Mouse (Mus musculus): ENCODE measurements around the gene Cbl. TPM values are rescaled to one million over a fixed set of nuclear protein-coding genes. Genes with fewer than 3 reads are reported as not detected.

The Cbl gene
- polyA plus RNA-seq, 1 experiment = 11.6 TPM

GRCm38 (mm10) chr9:44225993-44226392 is 7.9 kb downstream of the Cbl start:
- H3K27ac ChIP-seq (replicated peaks; ENCODE audit: low read depth, low read length) = no peak overlapping the region
- H3K4me3 ChIP-seq (ENCODE audit: insufficient read depth, low read depth, low read length) = no peak overlapping the region

DNA sequence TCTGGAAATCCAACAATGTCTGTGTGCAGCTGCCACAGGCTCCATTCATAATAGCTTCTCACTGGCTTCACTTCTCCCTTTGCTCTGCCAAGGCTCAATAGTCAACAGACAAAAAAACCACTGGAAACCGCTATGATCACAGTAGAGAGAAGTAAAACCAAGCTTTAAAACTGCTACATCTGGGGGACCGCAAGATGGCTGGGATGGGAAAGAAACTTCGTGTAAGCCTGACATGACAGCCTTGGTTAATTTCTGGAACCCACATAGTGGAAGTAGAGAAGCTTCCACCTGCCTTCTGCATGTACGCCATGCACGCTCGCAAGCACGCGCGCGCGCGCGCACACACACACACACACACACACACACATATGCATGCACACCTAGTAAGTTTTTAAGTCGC is 20.3 kb downstream of the Cbl start:
- Histone ChIP-seq H3K4me3 (ENCODE audit: insufficient read depth, low read depth, low read length) (no peak overlapping the region), H3K27ac (replicated peaks; ENCODE audit: low read depth, low read length) (no peak overlapping the region), H3K4me1 (ENCODE audit: control insufficient read depth, insufficient read depth, insufficient read length, low read length) (0 out of 2 replicates have a peak, but pooled peaks cover 2% of the 10 kb centered on the region)

More at GRCm38 (mm10) chr9:44225993-44226392, 7.9 kb downstream of the Cbl start:
- peaks cover 9% of the 10 kb centered on the region for H3K4me1 ChIP-seq (ENCODE audit: control insufficient read depth, insufficient read depth, insufficient read length, low read length)

GRCm38 (mm10) chr9:44212406-44212805 is 21.4 kb downstream of the Cbl start:
- H3K4me1 ChIP-seq (ENCODE audit: control insufficient read depth, insufficient read depth, insufficient read length, low read length) = 0 out of 2 replicates have a peak, but pooled peaks cover 2% of the 10 kb centered on the region
- no peak overlapping the region for H3K4me3 ChIP-seq (ENCODE audit: insufficient read depth, low read depth, low read length)
- H3K27ac ChIP-seq (replicated peaks; ENCODE audit: low read depth, low read length) = no peak overlapping the region

GRCm38 (mm10) chr9:44209416-44209815 is 24.4 kb downstream of the Cbl start:
- H3K27ac ChIP-seq (replicated peaks; ENCODE audit: low read depth, low read length) = no peak overlapping the region
- H3K4me1 ChIP-seq (ENCODE audit: control insufficient read depth, insufficient read depth, insufficient read length, low read length) = peaks cover 7% of the 10 kb centered on the region; the same call in 1 of the 2 replicates
- H3K4me3 ChIP-seq (ENCODE audit: insufficient read depth, low read depth, low read length) = no peak overlapping the region

GRCm38 (mm10) chr9:44207840-44208239 is 26.0 kb downstream of the Cbl start:
- Histone ChIP-seq H3K4me1 (ENCODE audit: control insufficient read depth, insufficient read depth, insufficient read length, low read length) (peaks cover 7% of the 10 kb centered on the region; the same call in 1 of the 2 replicates), H3K27ac (replicated peaks; ENCODE audit: low read depth, low read length) (no peak overlapping the region), H3K4me3 (ENCODE audit: insufficient read depth, low read depth, low read length) (no peak overlapping the region)

GRCm38 (mm10) chr9:44200458-44200857 is 33.4 kb downstream of the Cbl start:
- H3K4me3 ChIP-seq (ENCODE audit: insufficient read depth, low read depth, low read length) = no peak overlapping the region
- H3K27ac ChIP-seq (replicated peaks; ENCODE audit: low read depth, low read length) = no peak overlapping the region
- H3K4me1 ChIP-seq (ENCODE audit: control insufficient read depth, insufficient read depth, insufficient read length, low read length) = 0 out of 2 replicates have a peak, but pooled peaks cover 2% of the 10 kb centered on the region

DNA sequence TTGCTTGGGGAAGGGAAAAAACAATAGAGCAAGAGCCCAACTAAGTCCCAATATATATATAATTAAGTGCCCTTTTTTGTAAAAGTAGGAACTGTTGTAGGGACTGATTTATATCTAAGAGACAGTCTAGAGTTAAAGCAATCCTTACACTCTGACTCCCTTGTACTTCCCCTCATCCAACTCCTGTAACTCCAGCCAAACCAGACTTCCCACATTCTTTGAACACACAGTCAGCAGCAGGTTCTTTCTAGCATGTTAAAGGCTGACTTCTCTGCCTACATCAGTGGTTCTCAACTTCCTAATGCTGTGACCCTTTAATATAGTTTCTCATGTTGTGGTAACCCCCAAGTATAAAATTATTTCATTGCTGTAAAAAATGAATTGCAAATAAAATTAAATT is 34.3 kb downstream of the Cbl start:
- 0 out of 2 replicates have a peak, but pooled peaks cover 2% of the 10 kb centered on the region for H3K4me1 ChIP-seq (ENCODE audit: control insufficient read depth, insufficient read depth, insufficient read length, low read length)
- H3K4me3 ChIP-seq (ENCODE audit: insufficient read depth, low read depth, low read length) = no peak overlapping the region
- no peak overlapping the region for H3K27ac ChIP-seq (replicated peaks; ENCODE audit: low read depth, low read length)

GRCm38 (mm10) chr9:44199166-44199565 is 34.7 kb downstream of the Cbl start:
- Histone ChIP-seq H3K27ac (replicated peaks; ENCODE audit: low read depth, low read length) (no peak overlapping the region), H3K4me3 (ENCODE audit: insufficient read depth, low read depth, low read length) (no peak overlapping the region), H3K4me1 (ENCODE audit: control insufficient read depth, insufficient read depth, insufficient read length, low read length) (no peaks in the 10 kb centered on the region)

GRCm38 (mm10) chr9:44196354-44196753 is 37.5 kb downstream of the Cbl start:
- Histone ChIP-seq H3K4me3 (ENCODE audit: insufficient read depth, low read depth, low read length) (no peak overlapping the region), H3K27ac (replicated peaks; ENCODE audit: low read depth, low read length) (no peak overlapping the region; the same call in 1 of the 2 replicates), H3K4me1 (ENCODE audit: control insufficient read depth, insufficient read depth, insufficient read length, low read length) (0 out of 2 replicates have a peak, but pooled peaks cover 2% of the 10 kb centered on the region)

GRCm38 (mm10) chr9:44194000-44194399 is 39.8 kb downstream of the Cbl start:
- no peak overlapping the region for H3K4me3 ChIP-seq (ENCODE audit: insufficient read depth, low read depth, low read length)
- H3K27ac ChIP-seq (replicated peaks; ENCODE audit: low read depth, low read length) = no peak overlapping the region
- 0 out of 2 replicates have a peak, but pooled peaks cover 2% of the 10 kb centered on the region for H3K4me1 ChIP-seq (ENCODE audit: control insufficient read depth, insufficient read depth, insufficient read length, low read length)

GRCm38 (mm10) chr9:44192794-44193193 is 41.1 kb downstream of the Cbl start:
- Histone ChIP-seq H3K27ac (replicated peaks; ENCODE audit: low read depth, low read length) (no peak overlapping the region), H3K4me1 (ENCODE audit: control insufficient read depth, insufficient read depth, insufficient read length, low read length) (peaks cover 5% of the 10 kb centered on the region; the same call in 1 of the 2 replicates), H3K4me3 (ENCODE audit: insufficient read depth, low read depth, low read length) (no peak overlapping the region)

DNA sequence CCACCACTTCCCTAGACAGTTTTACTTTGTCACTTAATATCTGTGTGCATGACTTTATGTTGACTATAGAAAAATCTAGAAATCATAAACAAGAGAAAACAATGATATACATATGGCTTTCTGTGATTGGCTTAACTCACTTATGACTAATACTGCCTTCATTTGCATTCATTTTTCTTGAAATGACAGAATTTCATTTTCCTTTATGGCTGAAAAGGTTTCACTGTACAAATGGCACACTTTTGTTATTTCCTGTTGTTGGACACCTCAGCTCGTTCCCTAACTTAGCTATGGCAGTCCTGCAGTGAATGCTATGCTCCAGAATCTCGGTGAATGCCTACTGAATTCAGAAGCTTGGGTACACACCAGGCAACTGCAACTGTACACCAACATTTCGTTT is 41.5 kb downstream of the Cbl start:
- Histone ChIP-seq H3K4me3 (ENCODE audit: insufficient read depth, low read depth, low read length) (no peak overlapping the region), H3K4me1 (ENCODE audit: control insufficient read depth, insufficient read depth, insufficient read length, low read length) (peaks cover 5% of the 10 kb centered on the region; the same call in 1 of the 2 replicates), H3K27ac (replicated peaks; ENCODE audit: low read depth, low read length) (no peak overlapping the region)

- Histone ChIP-seq H3K4me1 (ENCODE audit: control insufficient read depth, insufficient read depth, insufficient read length, low read length) (peaks cover 5% of the 10 kb centered on the region; the same call in 1 of the 2 replicates), H3K4me3 (ENCODE audit: insufficient read depth, low read depth, low read length) (no peak overlapping the region), H3K27ac (replicated peaks; ENCODE audit: low read depth, low read length) (peak overlapping the region; percentile 1; the same call in 1 of the 2 replicates)
These were observed 42.7 kb downstream of the Cbl start for GRCm38 (mm10) chr9:44191166-44191565.

DNA sequence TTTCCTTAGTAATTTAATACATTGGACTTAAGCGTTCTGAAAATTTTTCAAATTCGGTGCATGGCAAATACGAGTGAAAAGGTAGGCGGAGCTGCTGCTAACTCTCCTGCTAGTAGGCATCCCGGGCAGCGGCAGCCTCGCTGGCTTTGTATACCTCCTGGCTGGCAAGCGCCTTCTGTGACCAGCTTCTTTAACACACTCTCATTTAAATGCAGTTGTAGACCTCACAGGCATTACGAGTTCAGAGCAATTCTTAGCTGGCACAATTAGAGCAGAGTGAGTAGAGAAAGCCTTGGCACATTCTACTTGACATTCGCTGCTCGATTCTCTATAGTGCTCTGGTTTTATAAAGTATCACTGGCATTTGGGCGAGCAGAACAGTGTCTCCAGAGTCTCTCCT is 45.6 kb downstream of the Cbl start:
- Histone ChIP-seq H3K4me1 (ENCODE audit: control insufficient read depth, insufficient read depth, insufficient read length, low read length) (peaks cover 5% of the 10 kb centered on the region; the same call in 1 of the 2 replicates), H3K27ac (replicated peaks; ENCODE audit: low read depth, low read length) (no peak overlapping the region), H3K4me3 (ENCODE audit: insufficient read depth, low read depth, low read length) (no peak overlapping the region)

DNA sequence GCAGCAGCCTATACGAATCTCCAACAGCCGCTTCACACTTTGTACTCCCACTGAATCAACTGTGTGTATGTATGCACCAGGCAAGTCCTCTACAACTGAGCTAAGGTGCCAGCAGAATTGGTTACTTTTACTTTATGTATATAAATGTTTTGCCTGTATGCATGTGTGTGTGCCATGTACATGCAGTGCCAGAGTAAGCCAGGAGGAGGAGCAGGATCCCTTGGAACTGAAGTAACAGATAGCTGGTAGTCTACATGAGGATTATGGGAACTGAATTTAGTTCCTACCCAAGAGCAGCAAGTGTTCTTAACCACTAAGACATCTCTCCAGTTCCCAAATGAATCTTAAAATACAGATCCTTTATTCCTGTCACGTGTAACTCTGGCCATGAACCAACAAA is 51.6 kb downstream of the Cbl start:
- peaks cover 7% of the 10 kb centered on the region for H3K4me1 ChIP-seq (ENCODE audit: control insufficient read depth, insufficient read depth, insufficient read length, low read length)

DNA sequence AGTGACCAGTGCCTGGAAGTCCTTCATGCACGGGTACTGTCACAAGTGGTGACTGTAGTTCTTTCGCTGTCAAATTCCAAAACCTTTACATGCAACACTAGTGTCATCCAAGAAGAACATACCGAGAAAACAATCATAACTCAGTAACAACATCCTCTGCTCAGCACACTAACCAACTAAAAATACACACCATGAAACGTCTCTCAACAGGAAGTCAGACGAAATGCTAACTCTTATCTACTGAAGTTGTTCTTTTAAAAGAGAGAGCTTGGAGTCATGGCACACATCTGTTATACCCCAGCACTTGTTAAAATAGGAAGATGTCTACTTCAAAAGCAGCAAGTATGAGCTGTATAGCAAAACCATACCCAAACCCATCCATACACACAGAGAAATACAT is 52.3 kb downstream of the Cbl start:
- Histone ChIP-seq H3K4me1 (ENCODE audit: control insufficient read depth, insufficient read depth, insufficient read length, low read length) (peaks cover 7% of the 10 kb centered on the region), H3K27ac (replicated peaks; ENCODE audit: low read depth, low read length) (no peak overlapping the region), H3K4me3 (ENCODE audit: insufficient read depth, low read depth, low read length) (no peak overlapping the region)

More for the DNA sequence above, 51.6 kb downstream of the Cbl start:
- no peak overlapping the region for H3K27ac ChIP-seq (replicated peaks; ENCODE audit: low read depth, low read length)
- no peak overlapping the region for H3K4me3 ChIP-seq (ENCODE audit: insufficient read depth, low read depth, low read length)
